Mouse (Mus musculus) MEL-GATA-1-ER (cell line): Measurements from ENCODE around the gene Psph.
A peak's percentile ranks its signal among the peaks of the same experiment; 100 is the strongest.

Source experiments
- DNase-seq: peaks from one replicate; pipeline ENCODE4 v3.0.0-alpha.2; 2012; ENCODE audit warnings: low read depth; ENCODE audit errors: extremely low read depth

Gene Psph

GRCm38 (mm10) chr5:129740976-129741375 is 46.3 kb downstream of the Psph start:
- DNase-seq = no peak

- DNase-seq = no peak
These were observed 56.2 kb downstream of the Psph start for GRCm38 (mm10) chr5:129731021-129731420.

- DNase-seq = no peak
These were observed 56.9 kb downstream of the Psph start for GRCm38 (mm10) chr5:129730344-129730743.

GRCm38 (mm10) chr5:129729286-129729685 is 58.0 kb downstream of the Psph start:
- no peak for DNase-seq

GRCm38 (mm10) chr5:129726784-129727183 is 60.5 kb downstream of the Psph start:
- no peak for DNase-seq

- DNase-seq = no peak
These were observed 61.4 kb downstream of the Psph start for GRCm38 (mm10) chr5:129725774-129726392.

GRCm38 (mm10) chr5:129724834-129725773 is 62.1 kb downstream of the Psph start, which contains the start of gene Nipsnap2:
Gene Nipsnap2, plus strand, starts transcription at chr5:129725063.
- DNase-seq = peak; percentile 77

- DNase-seq = peak; percentile 92
These were observed 63.0 kb downstream of the Psph start for GRCm38 (mm10) chr5:129724268-129724667.

GRCm38 (mm10) chr5:129720176-129720575 is 67.1 kb downstream of the Psph start:
- no peak for DNase-seq

- DNase-seq = no peak
These were observed 70.2 kb downstream of the Psph start for GRCm38 (mm10) chr5:129717016-129717415.
